Mouse (Mus musculus) CD4-positive, CD25-positive, alpha-beta regulatory T cell, adult 4 months (primary cell): Measurements from ENCODE around the gene Adprm. TPM values are rescaled to one million over a fixed set of nuclear protein-coding genes. Genes with fewer than 3 reads are reported as not detected.

Source experiments
- ATAC-seq: one replicate; pipeline ENCODE4 v1.8.0; 2017
- polyA plus RNA-seq, 2 experiments: library from polyadenylated mRNA; unstranded; fragments of 100-300 nt; shearing (Covaris generic); gene quantifications; one replicate each; pipeline ENCODE4 v1.2.1; 2017

Adprm gene
- polyA plus RNA-seq, 2 experiments from 2014 or later, result 58.5 to 63.8 TPM

DNA sequence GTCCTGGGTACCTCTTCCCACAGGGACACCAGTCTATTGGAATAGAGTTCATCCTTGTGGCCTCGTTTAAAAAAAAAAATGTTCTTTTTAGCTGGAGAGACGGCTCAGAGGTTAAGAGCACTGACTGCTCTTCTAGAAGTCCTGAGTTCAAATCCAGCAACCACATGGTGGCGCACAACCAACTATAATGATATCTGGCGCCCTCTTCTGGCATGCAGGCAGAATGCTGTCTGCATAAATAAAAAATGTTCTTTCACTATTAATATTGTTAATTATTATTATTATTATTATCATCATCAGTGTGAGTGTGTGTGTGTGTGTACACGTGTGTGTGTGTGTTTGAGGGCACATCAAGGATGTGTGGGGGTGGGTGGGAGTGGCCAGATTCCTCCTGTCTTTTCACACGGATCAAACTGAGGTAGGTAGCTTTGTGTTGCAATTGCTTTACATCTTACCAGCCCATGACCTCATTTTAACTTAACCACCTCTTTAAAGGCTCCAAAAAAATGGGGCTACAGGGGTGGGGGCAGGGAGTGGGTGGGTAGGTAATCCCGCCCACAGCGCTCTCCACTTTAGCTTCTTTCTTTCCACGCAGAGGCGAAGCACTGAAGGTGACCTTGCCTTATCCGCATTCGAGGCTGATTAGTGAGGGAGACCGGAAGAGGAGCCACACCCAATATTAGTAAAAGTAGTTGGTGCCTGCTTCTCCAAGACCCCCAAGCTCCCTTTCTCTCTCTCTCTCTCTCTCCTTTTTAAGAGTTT, 29.9 kb downstream of the Adprm start:
- ATAC-seq, result no peak

DNA sequence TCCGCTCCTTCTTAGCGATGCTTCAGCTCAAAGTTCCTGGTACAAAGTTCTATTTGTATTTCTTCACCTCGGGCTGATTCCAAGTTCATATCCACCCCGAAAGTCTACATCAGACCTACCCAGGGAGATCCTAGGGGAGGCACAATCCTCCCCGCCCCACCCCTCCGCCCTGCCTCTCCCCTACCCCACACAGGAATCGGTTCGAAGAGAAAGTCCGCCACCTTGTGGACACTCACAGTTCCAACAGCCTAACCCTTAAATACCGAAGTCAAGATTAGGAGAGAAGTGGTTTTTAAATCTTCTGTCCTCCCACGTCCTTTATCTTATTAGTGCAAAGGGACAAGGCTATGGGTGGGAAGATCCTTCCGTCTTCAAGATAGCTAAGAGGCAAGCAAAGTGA, 31.4 kb downstream of the Adprm start:
- peak; percentile 38 for ATAC-seq

DNA sequence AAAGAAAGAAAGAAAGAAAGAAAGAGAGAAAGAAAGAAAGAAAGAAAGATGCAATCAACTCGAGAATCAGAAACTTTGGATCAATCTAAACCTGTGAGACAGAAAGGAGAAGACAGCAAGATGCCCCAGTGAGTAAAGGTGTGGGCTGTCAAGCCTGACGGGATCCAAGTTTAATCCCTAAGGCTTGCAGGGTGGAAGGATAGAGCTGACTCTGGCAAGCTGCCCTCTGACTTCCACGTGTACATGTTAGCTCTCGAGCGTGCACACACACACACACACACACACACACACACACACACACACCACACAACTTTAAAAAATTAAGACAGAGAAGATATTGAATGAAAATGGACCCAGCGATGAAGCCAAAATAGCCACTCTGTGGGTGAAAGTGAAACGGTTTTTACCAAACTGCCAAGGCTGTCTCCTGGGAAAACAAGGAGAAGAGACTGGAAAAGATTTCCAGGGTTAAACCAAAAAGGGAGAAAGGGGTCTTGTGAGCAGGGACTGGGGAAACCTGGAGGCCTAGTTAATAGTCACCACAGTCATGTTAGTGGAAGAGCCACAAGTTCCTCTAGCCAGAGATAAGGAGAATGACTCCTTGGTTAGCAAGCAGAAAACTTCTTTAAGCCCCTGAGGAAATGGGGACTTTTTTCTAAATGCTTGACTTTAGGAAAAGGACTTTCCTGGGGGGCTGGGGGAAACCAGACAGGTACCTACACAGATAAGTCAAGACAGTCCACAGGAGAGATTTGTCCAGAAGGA, 32.5 kb downstream of the Adprm start:
- ATAC-seq, result no peak

DNA sequence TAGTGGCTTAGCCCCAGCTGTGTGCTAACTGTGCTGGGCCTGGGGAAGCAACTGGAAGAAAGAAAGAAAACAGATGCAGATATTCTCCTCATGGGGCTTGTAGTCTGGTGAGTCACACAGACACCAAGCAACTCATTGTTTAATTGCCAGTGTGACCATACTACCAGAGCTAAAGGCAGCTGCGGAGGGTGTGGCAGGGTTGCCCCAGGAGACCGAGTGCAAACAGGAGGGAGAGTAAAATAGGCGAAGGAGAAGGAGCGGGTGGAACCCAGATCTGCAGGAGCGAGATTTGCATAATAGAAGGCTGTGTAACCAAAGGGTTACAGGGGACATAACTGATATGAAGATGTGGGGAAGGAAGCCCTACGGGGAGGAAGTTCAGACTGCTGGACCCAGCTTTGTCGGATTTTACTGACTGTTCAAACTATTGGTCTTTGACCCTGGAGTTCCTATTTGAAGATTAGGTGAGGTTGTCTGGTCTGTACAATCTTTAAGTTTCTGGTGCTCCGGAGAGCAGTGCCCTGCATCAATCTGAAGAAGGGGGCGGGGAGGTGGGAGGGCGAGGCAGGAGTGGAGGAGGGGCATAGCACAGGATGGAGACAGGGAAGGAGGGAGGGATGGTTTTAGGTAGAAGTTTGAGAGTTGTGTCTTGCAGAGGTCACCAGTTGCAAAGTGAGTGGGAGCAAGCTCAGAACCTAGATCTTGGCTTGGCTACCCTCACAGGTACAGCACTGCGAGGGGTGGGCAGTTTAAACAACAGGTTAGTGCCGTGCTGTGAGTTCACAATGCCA, 34.4 kb downstream of the Adprm start:
- no peak for ATAC-seq

DNA sequence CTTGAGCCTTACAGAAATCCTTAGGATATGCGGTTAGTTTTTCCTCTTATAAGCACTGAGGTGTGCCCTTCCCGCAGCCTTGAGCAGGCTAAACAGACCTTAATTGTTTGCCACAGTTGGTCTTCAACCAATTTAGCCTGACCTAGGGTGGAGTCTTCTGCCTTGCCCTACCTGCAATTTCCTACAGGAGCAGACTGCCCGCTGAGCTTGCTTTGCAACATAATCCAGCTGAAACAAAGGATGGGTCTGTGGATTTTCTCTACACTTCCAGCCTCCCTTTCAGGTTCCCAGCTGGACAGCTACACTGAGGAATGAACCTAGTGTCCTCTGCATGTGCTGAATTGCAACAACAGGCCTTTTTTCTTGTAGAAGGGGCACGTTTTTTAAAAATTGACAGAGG, 40.8 kb downstream of the Adprm start:
- no peak for ATAC-seq

DNA sequence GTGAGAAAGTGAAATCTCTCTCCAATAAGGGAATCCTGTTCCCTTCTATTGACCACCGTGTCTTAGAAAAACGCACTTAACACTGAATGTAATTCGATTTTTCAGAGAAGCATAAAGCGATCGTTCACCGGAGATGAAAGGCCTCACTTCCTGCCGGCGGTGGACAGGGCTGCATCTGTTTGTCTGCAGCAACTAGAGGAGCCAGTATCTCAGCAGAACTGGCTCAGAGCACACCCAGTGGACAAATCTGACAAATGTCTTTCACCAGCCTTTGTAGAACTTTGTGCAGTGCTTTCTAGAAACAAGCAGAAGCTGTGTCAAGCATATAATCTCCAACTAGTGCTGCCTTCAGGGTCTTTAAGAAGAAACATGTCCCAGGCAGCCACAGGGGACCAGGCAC, 42.0 kb downstream of the Adprm start:
- no peak for ATAC-seq

DNA sequence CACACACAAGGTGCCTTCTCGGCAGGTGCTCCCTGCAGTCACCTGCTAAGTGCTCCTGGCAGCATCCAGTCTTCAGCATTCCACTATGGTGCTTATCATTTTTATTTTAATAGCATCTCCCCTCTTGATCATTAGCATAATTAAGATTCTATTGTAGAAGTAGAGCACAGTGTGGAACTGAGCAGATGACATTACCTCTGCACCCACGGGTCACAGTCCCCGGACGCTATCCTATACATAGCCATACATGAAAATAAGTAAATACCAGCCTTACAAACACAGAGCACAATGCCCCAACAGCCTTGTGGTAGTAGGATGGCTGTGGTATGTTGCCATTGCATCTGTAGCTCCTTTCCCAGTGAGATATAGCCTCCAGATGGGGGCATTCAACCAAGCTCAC, 43.9 kb downstream of the Adprm start:
- no peak for ATAC-seq

DNA sequence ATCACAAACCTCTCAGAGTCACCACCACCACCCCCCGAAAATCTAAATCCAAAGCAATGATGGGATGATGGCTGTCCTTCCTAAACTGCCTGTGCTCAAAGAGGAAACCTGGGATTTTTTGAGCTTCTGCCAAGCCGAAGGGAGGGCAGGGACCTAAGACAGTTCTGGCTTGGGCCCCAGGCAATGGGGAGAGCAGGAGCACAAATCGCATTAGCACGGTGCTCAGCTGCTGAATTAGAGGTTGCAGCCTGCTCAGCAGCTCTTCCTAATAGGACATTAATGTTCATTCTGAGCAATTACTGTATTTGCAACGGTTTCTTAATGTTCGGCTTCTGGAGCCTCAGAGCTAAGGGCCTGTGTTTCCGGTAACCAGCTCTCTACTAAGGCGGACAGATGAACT, 44.4 kb downstream of the Adprm start:
- no peak for ATAC-seq

DNA sequence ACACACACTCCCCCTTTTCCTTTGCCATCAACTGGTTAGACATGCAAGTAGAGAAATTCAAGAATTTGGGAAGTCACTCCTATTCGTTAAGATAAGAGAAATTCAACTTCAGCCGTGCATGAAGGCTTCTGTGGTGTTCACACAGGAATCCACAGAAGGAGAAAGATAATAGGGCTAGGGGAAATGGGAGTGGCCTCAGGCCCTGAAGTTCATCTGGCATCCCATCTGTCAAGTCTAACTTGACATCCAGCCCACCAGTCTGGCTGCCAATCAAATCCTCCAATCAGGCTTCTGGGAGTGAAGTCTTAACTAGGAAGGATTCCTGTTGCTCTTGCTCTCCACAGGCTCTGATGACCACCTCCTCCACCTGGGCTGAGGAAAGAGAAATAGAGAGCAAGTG, 49.5 kb downstream of the Adprm start:
- no peak for ATAC-seq

DNA sequence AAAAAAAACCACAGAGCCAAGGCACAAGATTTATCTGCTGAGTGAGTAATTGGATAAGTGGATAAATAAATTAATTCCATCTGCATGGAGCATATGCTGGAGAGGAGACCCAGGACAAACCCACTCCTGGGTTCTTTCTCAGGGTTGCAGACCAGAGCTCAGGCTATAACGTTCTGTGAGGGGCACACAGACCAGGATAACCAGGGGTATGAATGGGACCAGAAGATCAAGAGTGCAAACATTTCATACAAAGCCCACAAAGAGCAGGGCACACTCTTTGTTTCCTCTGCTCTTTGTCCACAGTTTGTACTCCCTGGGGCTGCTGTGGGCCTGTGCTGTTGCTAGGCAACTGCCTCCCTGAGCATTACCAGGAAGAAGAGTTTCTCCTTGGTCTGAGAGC, 50.7 kb downstream of the Adprm start:
- ATAC-seq, result no peak

DNA sequence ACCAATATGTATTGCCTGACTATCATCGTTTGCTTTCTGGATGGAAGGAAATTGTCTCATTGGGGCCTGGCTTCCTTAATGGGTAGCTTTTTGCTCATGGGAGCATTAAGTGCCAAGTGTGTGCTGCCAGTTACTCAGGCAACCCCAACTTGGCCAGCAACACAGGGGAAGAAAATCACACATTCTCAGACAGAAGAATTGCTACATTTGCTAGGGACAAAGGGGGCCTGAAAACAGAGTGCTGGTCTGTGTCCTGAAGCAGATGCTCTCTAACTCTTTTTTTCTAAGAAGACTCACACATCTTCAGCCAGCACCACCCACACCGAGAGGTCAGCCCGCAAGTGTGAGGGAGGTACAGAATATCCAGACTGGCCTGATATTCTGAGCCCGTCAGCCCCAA, 51.7 kb downstream of the Adprm start:
- ATAC-seq, result no peak

DNA sequence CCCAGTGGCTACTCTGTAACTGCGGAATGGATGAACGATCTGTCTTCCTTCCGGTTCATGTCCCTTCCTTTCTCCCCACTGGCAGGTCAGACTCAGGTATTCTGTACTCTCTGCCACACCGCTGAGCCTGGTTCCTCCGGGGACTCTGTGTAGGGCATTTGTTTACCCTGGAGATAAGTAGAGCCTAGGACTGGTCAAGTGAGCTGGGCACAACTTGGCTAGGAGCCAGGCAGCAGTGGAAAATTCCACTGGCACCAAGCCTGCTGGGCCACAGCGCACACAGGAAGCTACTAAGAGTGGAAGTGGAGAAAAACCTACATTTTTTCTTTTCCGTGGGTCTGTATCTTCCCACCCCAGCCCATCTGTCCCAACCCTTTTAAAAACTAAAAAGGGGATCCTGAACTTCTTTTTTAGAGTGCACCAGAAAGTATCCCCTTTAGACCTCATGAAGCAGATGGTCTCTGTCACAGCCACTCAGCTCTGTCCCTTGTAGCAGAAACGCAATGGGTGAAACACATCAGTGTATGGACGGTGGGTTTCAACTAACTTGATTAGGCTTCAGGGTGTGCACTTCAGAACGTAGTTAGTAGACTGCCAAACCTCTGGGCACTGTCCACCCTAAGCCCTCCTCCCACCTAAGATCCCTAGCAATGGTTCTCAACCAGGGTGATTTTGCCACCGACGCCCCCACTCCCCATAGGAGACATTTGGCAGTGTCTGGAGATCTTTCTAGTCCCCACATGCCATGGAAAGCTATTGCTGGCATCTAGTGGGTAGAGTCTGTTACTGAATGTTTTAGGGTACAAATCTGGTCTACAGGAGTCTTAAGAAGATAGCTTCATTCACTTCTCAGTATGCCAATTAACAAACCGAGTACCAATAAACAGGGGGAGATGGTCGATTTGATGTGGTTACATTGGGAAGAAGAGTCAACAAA, 53.7 kb downstream of the Adprm start:
- ATAC-seq, result no peak

DNA sequence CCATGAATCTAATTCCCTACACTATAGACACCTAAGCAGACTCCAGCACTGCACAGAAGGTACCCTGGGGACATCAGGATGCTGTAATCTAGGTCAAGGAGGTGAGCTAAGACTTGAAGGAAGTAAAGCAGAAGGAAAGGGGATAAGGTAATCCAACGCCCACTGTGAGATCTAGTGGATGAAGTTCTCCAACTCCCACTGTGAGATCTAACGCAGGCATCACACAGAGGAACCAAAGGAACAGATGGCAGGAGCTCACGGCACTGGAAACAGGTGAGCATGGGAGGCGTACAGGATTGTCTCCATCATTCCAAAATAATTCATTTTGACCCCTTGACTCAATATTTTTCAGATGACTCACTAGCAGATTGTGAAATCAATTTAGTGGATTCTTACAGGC, 55.9 kb downstream of the Adprm start:
- ATAC-seq, result no peak

DNA sequence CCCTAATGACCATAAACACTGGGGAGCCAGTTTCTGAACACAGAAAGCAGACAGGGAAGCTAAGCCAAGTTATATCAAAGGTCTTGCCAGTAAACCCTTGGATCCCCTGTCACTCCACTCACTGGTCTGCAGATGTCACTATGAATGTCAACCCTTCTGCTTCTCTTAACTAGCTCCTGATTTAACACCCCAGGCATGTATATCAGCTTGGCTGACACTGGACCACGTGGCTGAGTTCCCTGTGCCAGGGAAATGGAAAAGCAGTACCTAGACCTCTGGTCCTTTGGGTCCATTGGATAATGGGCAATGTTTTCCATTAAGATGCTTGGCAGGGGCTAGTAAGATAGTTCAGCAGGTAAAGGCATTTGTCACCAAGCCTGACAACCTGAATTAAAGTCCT, 58.7 kb downstream of the Adprm start:
- no peak for ATAC-seq

DNA sequence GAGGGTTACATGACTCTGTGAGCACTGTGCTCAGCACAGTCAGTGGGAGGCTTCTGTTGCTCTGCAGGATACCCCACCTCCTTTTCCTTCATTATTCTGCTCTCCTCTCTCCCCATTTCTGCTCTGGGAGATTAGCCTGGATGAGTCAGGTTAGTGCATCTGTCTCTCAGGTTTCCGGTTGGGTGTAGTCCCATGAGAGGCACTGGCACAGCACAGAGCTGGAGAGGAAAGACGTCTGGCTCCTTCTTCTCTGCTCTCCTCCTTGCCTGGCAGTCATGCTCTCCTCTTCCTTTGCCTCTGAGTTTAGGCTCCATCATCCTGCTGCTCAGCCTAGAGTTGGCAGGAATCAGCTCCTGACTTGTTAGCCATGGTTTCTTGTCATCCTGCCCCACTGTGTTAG, 60.2 kb downstream of the Adprm start:
- no peak for ATAC-seq

Other genes with a start within 250 kb of the Adprm start
- gene Pirt, start 140.6 kb downstream of the Adprm start, polyA plus RNA-seq, result not detected
- gene Tmem238l, start 96.0 kb downstream of the Adprm start, polyA plus RNA-seq, result not detected
- 1 to 10 TPM; 1.6 to 1.9 TPM for gene Tmem220, start 27.4 kb downstream of the Adprm start, polyA plus RNA-seq
- gene Sco1, start 76 bp upstream of the Adprm start, polyA plus RNA-seq, result 1 to 10 TPM; 6.6 to 9.4 TPM
- gene Myh3, start 25.7 kb upstream of the Adprm start, polyA plus RNA-seq, result under 1 TPM; 0.12 to 0.23 TPM
- not detected for gene Myh2, start 118.4 kb upstream of the Adprm start, polyA plus RNA-seq
- gene Myh1, start 147.5 kb upstream of the Adprm start, polyA plus RNA-seq, result not detected
- gene Myh4, start 185.4 kb upstream of the Adprm start, polyA plus RNA-seq, result not detected
- gene Myh8, start 224.5 kb upstream of the Adprm start, polyA plus RNA-seq, result not detected